Mouse (Mus musculus): ENCODE measurements at regions not wholly inside any gene's neighbourhood (a gene's known extent, or its start where the extent isn't known, plus 50 kb on each side); places are given as distances from the start of the nearest gene placed in this dataset.
A peak's percentile ranks its signal among the peaks of the same experiment; 100 is the strongest.

GRCm38 (mm10) chr1:138912156-138912616 is 51.0 kb upstream of the Dennd1b start:
- 0 out of 2 replicates have a peak, but pooled peaks have one; percentile 19 for TF ChIP-seq CTCF (IDR thresholded peaks at IDR 0.05; ENCODE audit: control insufficient read depth, insufficient read depth, low read length)
- no peak for TF ChIP-seq POLR2A (IDR thresholded peaks at IDR 0.05; ENCODE audit: borderline replicate concordance, control insufficient read depth, low read depth, low read length)

Data from bone marrow, adult 2 months (tissue).